Mouse (Mus musculus) midbrain, postnatal 0 days (tissue): ENCODE data around the gene Lcn8. TPM values are rescaled to one million over a fixed set of nuclear protein-coding genes. Genes with fewer than 3 reads are reported as not detected.
A peak's percentile ranks its signal among the peaks of the same experiment; 100 is the strongest.

Source experiments
- ATAC-seq: fragments of 200-750 bp; cut with Nextera tagmentation; 2 replicates; pipeline ENCODE4 v1.8.0; 2017; ENCODE audit warnings: moderate number of reproducible peaks, mild to moderate bottlenecking, moderate TSS enrichment, moderate library complexity; ENCODE audit not compliant: low FRiP score
- DNase-seq: peaks from one replicate; pipeline ENCODE4 v3.0.0-alpha.2; 2015; ENCODE audit warnings: low spot score
- H3K27ac ChIP-seq: fragments of 300-500 bp; sonication (generic); 2 replicates; pipeline ENCODE4 v1.5.1; 2014; ENCODE audit warnings: low read depth, mild to moderate bottlenecking, low read length, mixed read lengths
- H3K27me3 ChIP-seq: fragments of 300-500 bp; sonication (generic); 2 replicates; pipeline ENCODE4 v1.6.1; 2014; ENCODE audit warnings: low read length, control low read depth, mixed read lengths; ENCODE audit not compliant: insufficient read depth
- H3K36me3 ChIP-seq: fragments of 300-500 bp; sonication (generic); 2 replicates; pipeline ENCODE4 v1.6.1; 2014; ENCODE audit warnings: low read length, control low read depth, mixed read lengths; ENCODE audit not compliant: insufficient read depth
- H3K4me1 ChIP-seq: fragments of 300-500 bp; sonication (generic); 2 replicates; pipeline ENCODE4 v1.6.1; 2014; ENCODE audit warnings: mild to moderate bottlenecking, control low read depth, antibody characterized with exemption, low read length, mixed read lengths; ENCODE audit not compliant: insufficient read depth
- H3K4me2 ChIP-seq: fragments of 300-500 bp; sonication (generic); 2 replicates; pipeline ENCODE4 v1.6.1; 2014; ENCODE audit warnings: low read depth, mild to moderate bottlenecking, low read length, mixed read lengths; ENCODE audit not compliant: poor library complexity, severe bottlenecking
- H3K4me3 ChIP-seq: fragments of 300-500 bp; sonication (generic); 2 replicates; pipeline ENCODE4 v1.5.1; 2014; ENCODE audit warnings: low read depth, mild to moderate bottlenecking, low read length, moderate library complexity
- H3K9ac ChIP-seq: fragments of 300-500 bp; sonication (generic); replicated peaks from 2 replicates; pipeline ENCODE4 v1.6.1; 2014; ENCODE audit warnings: mild to moderate bottlenecking, low read length, moderate library complexity, mixed read lengths; ENCODE audit not compliant: poor library complexity, severe bottlenecking
- H3K9me3 ChIP-seq: fragments of 300-500 bp; sonication (generic); 2 replicates; pipeline ENCODE4 v1.6.1; 2016; ENCODE audit warnings: low read length, control low read depth
- CTCF ChIP-seq: IDR thresholded peaks from 2 replicates; pipeline ENCODE4 v1.5.1; 2016; ENCODE audit warnings: antibody characterized with exemption, mild to moderate bottlenecking
- WGBS: fragments of 180-500 bp; shearing (Covaris S2); extraction: QIAGEN DNeasy Blood & Tissue Kit; methylation state at CpG from one replicate; pipeline ENCODE4 v1.1.7; 2014; 5-methylcytosine and 5-hydroxymethylcytosine counted together
- polyA plus RNA-seq: library from polyadenylated mRNA; unstranded; fragments of >200 nt; fragmentation: Nextera tagmentation; extraction: Ambion mirVana; gene quantifications from 2 replicates; pipeline ENCODE4 v1.2.1, GENCODE M21; 2015
- total RNA-seq: library from RNA; depleted of rRNA; stranded (reverse); fragments of >200 nt; gene quantifications from 2 replicates; pipeline ENCODE4 v1.2.3, GENCODE M21; 2014

The Lcn8 gene
- total and polyA plus RNA-seq, 2 experiments from 2014 or later, result not detected

DNA sequence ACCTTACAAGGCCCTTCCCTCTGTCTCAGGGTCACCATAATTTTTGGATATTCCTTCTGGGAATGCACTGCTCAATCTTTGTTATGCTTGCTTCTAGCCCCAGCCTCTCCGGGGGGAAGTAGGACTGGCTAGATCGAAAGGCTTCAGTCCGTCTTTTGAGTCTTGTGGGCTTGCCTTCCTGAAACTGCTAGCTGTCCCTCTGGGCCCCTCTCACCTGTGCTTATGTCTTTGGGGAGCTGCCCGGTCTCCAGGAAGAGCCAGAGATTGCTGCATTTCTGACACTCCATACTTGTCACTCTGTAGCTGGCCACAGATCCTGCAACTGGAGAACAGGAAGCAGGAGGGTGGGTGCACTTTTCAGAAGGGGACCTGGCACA is 32.1 kb upstream of the Lcn8 start:
- ATAC-seq (no peak), DNase-seq (no peak)
- H3K9ac ChIP-seq, result peak overlapping the region; percentile 56; the same call in 1 of the 2 replicates
- H3K4me1 ChIP-seq, result peaks cover 5% of the 10 kb centered on the region; the same call in 1 of the 2 replicates
- peak overlapping the region; percentile 65 for H3K4me2 ChIP-seq
- H3K36me3 ChIP-seq, result no peaks in the 10 kb centered on the region
- peak overlapping the region; percentile 46 for H3K4me3 ChIP-seq
- H3K27ac ChIP-seq, result no peak overlapping the region
- H3K27me3 ChIP-seq, result peaks cover 19% of the 10 kb centered on the region
- no peak for TF ChIP-seq CTCF
- 90% methylated on average over 4 of the region's 4 CpGs for WGBS
- no peaks in the 10 kb centered on the region for H3K9me3 ChIP-seq

DNA sequence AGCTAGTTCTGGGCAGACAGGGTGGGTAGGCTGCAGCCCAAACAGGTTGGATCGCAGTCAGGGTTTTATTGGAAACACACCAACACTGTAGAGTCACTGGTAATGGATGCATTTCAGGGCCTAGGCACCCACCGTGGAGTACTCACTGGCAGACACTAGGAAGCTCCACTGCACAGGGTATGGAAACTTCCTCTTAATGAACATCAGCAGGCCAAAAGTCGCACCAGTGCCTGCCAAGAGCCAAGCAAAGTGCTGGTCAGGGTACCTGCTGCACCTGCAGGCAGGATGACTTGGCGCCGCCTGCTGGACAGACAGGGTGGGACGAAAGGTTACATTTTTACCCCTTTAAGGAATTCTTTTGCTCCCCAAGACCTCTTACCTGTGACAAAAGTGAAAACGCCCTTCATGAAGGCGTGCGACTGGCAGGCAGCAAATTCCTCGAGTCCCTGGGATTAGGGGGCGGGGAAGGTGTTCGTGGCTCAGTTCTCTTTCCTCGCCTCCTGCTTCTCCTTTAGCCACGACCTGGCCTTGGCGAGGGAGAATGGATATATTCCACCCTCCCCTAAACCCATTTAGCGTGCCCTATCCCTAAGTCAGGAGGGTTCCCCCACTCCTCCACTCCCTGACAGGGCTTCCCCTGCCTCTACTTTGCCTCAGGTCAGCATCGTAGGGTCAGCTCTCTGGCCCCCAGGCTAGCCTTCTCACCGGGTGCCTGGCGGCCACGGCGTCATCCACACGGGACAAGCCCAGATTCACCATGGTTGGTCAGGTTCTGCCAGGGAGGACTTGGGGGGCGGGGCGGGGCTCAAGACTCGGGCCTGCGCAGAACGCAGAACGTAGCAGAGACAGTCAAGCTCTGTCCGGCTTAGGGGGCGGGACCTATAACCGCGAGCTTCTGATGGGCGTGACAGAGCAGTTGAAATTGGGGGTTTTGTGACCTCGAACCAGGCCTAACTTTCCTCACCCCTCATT is 31.4 kb upstream of the Lcn8 start, which contains the start of gene Tmem141:
TSS of gene Tmem141 (minus strand) at position 777 of the 972 bp plus-strand sequence.
- H3K9ac ChIP-seq, result peak within 1 kb of the TSS; percentile 56
- TF ChIP-seq CTCF, result peak; percentile 73
- H3K36me3 ChIP-seq, result no peaks in the 10 kb centered on the region
- peak within 1 kb of the TSS; percentile 65 for H3K4me2 ChIP-seq
- H3K4me1 ChIP-seq, result peaks cover 5% of the 10 kb centered on the region; the same call in 1 of the 2 replicates
- H3K27me3 ChIP-seq, result peaks cover 12% of the 10 kb centered on the region; the same call in 1 of the 2 replicates
- DNase-seq, result peak; percentile 90
- H3K9me3 ChIP-seq, result no peaks in the 10 kb centered on the region
- 4% methylated on average over 34 of the region's 34 CpGs for WGBS
- peak within 1 kb of the TSS; percentile 46 for H3K4me3 ChIP-seq
- peak within 1 kb of the TSS; percentile 27 for H3K27ac ChIP-seq
- ATAC-seq, result peak; percentile 94

DNA sequence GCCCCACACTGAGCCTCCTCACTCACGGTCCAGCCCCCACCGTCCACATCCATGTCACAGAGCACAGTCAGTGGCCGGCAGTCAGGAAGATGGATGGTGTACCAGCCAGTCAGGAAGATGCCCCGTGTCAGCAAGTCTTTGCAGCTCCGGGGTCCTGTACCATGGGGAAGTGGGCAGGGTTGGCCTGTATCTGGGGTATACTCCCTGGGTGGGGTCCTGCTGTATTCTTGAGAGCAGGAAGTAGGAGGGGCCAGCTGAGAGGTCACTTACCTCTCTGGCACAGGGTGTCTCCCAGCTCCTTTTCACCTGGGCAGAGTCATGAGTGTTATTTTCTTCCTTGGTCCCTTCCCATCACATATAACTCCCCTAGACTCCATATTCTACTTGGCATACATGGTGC is 26.9 kb upstream of the Lcn8 start:
- no peak for DNase-seq
- Histone ChIP-seq H3K27me3 (no peaks in the 10 kb centered on the region), H3K4me1 (peaks cover 3% of the 10 kb centered on the region; the same call in 1 of the 2 replicates), H3K27ac (no peak overlapping the region), H3K9ac (no peak overlapping the region), H3K4me3 (no peak overlapping the region), H3K4me2 (no peak overlapping the region), H3K9me3 (no peaks in the 10 kb centered on the region), H3K36me3 (no peaks in the 10 kb centered on the region)
- 78% methylated on average over 5 of the region's 5 CpGs for WGBS
- no peak for ATAC-seq
- TF ChIP-seq CTCF, result no peak

DNA sequence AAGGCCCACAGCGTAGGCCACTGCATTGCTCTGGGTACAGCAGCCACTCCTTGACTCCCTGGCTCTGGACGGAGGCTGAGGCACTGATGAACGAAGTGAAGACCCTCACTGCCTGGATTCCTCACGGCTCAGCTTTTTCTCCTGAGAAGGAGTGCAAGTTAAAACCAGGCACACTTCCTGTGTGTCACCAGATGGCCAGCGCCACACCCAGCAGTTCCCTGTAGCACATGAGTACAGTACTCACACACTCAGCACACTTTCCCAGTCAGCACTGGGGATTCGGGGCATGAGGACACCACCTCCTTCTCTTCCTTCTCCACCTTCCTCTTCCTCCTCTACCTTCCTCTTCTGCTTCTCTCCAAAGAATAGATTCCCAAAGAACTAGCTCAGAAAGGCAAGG is 25.1 kb upstream of the Lcn8 start, which contains the start of gene Fcna:
TSS of gene Fcna (minus strand) at position 220 of the 400 bp plus-strand sequence.
- Histone ChIP-seq H3K27me3 (no peaks in the 10 kb centered on the region), H3K36me3 (no peaks in the 10 kb centered on the region), H3K4me3 (no peak within 1 kb of the TSS), H3K4me1 (no peaks in the 10 kb centered on the region), H3K4me2 (no peak within 1 kb of the TSS), H3K9me3 (no peaks in the 10 kb centered on the region), H3K9ac (no peak within 1 kb of the TSS), H3K27ac (no peak within 1 kb of the TSS)
- TF ChIP-seq CTCF, result no peak
- WGBS, result 82% methylated on average over 6 of the region's 6 CpGs
- DNase-seq (no peak), ATAC-seq (no peak)

DNA sequence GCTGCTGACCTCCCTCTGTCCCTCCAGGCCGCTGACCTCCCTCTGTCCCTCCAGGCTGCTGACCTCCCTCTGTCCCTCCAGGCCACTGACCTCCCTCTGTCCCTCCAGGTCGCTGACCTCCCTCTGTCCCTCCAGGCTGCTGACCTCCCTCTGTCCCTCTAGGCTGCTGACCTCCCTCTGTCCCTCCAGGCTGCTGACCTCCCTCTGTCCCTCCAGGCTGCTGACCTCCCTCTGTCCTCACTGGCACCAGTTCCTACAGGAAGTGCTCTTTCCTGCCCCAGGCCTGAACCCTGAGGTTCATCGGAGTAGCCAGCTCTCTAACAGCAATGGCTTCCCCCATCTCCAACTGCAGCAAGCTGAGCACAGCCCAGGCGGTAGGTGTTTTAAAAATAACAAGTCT is 24.2 kb upstream of the Lcn8 start:
- H3K9me3 ChIP-seq, result no peaks in the 10 kb centered on the region
- no peak overlapping the region for H3K9ac ChIP-seq
- H3K4me1 ChIP-seq, result no peaks in the 10 kb centered on the region
- H3K27ac ChIP-seq, result no peak overlapping the region
- TF ChIP-seq CTCF, result no peak
- no peaks in the 10 kb centered on the region for H3K36me3 ChIP-seq
- DNase-seq, result no peak
- no peak overlapping the region for H3K4me3 ChIP-seq
- ATAC-seq, result no peak
- H3K27me3 ChIP-seq, result no peaks in the 10 kb centered on the region
- no peak overlapping the region for H3K4me2 ChIP-seq
- 63% methylated on average over 4 of the region's 4 CpGs for WGBS

DNA sequence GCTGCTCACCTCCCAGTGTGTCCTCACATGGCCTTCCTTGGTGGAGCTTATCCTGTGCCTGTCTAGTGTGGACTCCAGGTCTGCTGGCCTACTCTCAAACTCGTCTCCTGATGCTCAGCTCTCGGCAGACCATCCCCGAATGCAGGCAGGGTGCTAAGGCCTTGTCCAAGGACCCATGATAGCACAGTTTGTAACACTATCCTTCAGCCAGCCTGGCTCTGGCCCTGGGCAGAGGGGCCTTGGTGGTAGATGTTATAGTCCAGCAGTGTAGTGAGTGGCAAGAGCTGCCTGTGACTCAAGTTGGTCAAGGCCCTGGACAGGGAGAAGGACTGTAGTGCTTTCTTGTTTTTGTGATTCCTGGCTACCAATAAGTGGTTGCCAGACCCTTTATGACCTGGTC is 19.3 kb upstream of the Lcn8 start:
- H3K9ac ChIP-seq, result no peak overlapping the region
- no peak overlapping the region for H3K27ac ChIP-seq
- no peak overlapping the region for H3K4me3 ChIP-seq
- no peak overlapping the region for H3K4me2 ChIP-seq
- no peak for TF ChIP-seq CTCF
- no peaks in the 10 kb centered on the region for H3K4me1 ChIP-seq
- H3K36me3 ChIP-seq, result no peaks in the 10 kb centered on the region
- H3K9me3 ChIP-seq, result no peaks in the 10 kb centered on the region
- ATAC-seq, result no peak
- no peak for DNase-seq
- WGBS, result 84% methylated on average over 3 of the region's 3 CpGs
- H3K27me3 ChIP-seq, result no peaks in the 10 kb centered on the region
